Mouse (Mus musculus) cerebellum, postnatal 4 days (tissue): ENCODE results near the gene Katna1.
"Not testable (repeated sequence)": the region's sequence is repeated elsewhere in the genome, so short reads cannot be mapped to it uniquely, and the experiment has no call there.

Experiments
- DNase-seq, 2 experiments: peaks; one replicate each; pipeline ENCODE4 v3.0.0; 2022; ENCODE audit warnings: low spot score in 2 of 2, mixed read lengths in 1 of 2

The Katna1 gene

DNA sequence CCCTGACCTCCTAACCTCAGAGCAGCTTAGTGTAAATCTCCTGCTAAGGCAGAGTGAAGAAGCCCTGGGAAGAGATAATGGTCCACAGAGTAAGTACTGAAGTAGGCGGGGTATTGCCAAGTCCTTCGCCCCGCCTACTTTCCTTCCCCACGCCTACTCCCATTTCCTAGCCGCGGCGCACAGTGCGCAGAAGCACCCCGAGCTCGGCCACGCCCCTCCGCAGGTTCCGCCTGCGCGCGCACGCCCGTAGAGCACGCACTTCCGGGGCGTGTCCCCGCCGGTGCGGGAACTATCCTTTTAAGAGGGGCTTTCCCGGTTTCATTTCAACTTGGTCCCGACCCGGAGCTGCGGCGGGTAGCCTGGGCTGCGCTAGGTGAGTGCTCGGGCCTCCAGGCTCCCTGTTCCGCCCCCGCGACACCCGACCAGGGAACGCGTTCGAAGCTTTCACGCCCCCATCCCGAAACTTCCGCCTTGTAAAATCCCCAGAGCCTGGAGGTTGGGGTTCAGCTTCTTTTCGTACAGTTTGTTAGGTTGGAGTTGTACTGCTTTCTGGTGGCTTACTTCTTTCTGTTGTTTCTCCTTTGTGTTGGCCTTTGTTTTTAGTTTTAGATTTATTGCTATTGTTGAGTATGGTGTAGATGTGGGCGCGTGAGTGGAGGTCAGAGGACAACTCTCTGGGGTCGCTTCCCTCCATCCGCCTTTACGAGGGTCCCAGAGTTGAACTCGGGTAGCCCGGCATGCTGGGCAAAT lies at the start of gene Katna1:
Gene Katna1 (plus strand): TSS at position 250 of the 750 bp plus-strand sequence.
- DNase-seq: peak; percentile 77 to 88

DNA sequence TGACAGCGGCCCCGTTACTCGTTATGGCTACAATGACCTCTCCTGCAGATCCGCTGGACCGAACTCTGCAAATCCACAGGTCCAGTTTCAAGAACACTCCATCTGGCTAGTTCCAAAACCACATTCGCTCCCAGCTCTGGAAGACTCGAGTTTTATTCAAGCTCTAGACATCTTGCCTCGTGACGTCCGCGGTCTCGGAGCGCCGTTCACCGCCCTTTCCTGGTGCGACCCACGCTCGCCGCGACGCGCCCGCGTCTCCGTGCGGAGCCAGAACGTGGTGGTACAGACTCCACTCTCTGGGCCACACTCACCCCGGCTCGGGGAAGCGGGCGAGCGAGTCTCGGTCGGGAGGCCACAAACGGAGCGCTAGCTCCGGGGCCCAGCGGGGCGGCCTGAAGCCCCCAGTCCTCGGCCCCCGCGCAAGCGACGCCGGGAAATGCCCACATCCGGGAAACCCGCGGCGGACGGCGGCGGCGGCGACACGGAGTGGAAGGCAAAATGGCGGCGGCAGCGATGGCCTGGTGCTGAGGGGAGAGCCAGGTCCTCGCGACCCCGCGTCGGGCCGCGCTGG lies 45.0 kb upstream of the Katna1 start, which contains the start of the genes Pcmt1 and Lats1:
Gene Pcmt1 (minus strand): TSS at position 406 of the 571 bp plus-strand sequence.
Gene Lats1 (plus strand): TSS at position 484 of the 571 bp plus-strand sequence.
- peak; percentile 87 to 90 for DNase-seq

DNA sequence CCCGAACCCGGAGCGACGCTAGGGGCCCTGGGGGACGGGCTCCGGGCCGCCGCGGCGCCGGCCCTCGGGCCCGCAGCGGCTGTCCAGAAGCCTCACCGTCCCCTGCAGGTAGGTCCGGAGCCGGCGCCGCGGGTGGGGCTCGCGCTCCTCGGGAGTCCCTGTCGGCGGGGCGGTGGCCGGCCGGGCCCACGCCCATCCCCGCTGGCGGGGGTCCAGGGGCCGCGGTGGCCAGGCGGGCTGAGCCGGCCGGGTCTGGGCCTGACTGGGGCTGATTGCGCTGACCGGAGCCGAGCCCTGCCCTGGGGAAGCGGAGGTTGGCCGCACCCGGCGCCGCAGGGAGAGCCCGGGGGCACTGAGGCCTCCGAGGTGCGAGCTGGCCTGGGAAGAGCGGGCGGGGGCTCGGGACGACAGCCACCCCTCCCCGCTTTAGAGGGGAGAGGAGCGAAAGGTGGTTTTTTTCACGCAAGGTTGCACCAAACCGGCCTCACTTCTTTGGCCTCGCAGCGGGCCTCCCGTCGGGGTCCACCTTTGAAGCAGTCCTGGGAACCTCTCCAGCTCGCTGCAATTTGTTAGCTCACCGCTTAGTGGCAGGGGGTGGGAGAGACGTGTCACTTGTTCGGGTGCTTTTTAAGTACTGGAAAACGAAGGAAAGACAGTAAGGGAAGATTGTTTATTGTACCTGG lies 44.3 kb upstream of the Katna1 start:
- peak; percentile 35 to 68 for DNase-seq

DNA sequence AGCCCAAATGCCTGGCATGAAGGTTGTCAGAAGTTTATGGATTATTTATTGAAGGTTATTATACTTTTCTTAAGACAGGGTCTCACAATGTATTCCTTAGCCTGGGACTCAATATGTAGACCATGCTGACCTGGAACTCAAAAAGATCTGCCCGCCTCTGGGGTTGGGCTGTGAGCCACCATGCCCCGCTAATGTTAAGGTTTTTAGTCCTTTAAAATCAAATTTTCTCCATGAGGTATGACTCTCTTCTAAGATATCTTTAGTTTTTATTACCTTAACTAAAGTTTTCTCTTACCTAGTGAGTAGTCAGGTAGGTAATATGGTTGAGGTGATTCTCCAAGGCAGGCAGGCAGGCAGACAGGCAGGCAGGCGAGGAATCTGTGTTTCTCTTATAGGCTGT lies 43.6 kb upstream of the Katna1 start:
- no peak for DNase-seq

DNA sequence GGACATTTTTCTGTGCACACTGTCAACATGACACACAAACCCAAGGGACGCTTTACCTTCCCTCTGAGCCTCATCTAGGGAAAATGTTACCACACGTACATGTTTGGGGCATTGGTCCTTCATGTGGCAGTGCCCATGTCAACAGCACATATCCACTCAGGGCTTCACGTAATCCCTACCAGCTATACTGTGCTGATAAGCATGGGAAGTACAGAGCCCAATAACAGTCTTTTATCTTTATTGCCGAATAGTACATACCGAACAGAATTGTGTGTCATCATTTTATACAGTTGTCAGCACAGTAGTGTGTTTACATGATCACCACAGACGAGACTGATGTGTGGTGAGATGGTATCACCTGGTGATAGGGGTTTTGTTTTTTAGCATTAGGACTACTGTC lies 38.9 kb upstream of the Katna1 start:
- DNase-seq: no peak

DNA sequence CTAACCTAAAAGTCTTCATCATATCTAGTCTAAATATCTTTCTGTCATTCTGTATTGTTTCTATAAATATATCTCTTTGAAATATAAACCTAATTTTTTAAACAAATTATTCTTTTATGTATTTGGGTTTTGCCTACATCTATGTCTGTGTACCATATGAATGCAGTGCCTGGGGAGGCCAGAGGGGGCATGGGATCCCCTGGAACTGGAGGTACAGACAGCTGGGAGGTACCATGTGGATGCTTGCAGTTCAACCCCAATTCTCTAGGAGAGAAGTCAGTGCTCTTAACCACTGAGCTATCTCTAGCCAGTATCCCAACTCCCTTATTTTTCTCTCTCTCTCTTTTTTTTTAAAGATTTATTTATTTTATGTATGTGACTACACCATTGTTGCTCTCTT lies 30.5 kb upstream of the Katna1 start:
- no peak for DNase-seq

DNA sequence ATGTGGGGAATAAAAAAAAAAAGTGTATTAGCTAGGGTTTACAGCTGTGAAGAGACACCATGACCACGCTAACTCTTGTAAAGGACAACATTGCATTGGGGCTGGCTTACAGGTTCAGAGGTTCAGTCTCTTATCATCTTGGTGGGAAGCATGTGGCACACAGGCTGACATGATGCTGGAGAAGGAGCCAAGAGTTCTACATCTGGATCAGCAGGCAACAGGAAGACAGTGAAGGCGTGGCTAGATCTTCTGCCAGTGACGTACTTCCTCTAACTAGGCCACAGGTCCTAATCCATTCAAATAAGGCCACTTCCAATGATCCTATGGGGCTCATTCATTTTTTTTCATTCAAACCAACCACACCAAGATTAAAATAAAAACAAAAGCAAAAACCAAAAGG lies 25.7 kb upstream of the Katna1 start:
- DNase-seq: no peak

DNA sequence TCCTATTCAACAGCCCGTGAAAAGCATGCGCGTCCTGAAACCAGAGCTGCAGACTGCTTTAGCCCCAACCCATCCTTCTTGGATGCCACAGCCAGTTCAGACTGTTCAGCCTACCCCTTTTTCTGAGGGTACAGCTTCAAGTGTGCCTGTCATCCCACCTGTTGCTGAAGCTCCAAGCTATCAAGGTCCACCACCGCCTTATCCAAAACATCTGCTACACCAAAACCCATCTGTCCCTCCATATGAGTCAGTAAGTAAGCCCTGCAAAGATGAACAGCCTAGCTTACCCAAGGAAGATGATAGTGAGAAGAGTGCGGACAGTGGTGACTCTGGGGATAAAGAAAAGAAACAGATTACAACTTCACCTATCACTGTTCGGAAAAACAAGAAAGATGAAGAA lies 23.2 kb upstream of the Katna1 start:
- DNase-seq: no peak

DNA sequence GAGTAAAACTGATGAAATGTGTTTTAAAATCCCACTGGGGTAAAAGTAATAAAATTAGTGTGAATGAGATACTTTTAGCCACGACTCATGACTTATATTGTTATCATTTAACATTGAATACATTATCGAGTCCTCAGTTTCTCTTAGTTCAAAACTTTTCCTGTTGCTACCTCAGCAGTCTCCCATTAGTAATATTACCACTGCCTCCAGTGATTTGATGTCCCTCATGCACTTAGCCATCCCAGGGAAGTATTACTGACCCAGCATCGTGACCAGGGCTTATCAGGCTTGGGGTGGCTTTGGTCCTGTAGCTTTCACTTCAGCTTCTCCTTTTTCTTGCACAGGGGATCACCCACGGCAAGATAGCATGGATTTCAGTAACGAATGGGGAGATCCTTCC lies 15.7 kb upstream of the Katna1 start:
- DNase-seq: no peak

DNA sequence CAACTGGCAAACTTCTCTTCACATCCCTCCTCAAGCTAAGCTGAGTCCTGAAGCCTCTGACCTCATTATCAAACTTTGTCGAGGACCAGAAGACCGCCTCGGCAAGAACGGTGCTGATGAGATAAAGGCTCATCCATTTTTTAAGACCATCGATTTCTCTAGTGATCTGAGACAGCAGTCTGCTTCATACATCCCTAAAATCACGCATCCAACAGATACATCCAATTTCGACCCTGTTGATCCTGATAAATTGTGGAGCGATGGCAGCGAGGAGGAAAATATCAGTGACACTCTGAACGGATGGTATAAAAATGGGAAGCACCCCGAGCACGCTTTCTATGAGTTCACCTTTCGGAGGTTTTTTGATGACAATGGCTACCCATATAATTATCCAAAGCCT lies 13.3 kb upstream of the Katna1 start:
- no peak for DNase-seq

DNA sequence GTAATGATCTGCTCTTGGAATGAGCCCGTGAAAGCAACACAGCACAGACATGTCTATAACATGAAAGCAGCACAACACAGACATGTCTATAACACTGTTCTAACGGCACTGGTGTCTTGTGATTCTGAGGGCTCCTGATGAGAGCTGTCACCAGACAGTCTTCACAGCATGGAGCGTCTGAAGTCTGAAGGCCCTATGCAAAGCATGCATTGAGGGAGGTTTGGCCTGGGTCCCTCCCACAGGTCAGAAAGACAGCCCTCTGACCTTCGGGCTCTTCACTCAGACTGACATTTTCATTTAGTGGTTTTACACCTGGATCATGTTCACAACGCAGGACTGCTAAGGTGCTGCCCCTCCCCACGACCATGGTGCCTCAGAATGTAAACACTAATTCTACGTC lies 10.7 kb upstream of the Katna1 start:
- no peak for DNase-seq

DNA sequence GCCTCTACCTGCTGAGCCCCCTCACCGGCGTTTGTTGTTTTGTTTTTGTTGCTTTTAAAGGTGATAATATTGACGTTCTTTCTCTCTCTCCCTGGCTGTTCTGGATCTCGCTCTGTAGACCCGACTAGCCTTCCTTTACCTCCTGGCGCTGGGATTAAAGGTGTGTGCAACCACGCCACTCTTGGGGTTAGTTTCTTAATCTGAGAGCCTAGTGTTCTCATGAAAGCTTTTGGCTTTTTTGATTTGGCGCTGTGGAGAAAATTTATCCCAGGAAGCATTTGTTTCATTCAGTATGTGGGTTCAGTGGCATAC lies 657 bp downstream of the Katna1 start:
- no peak for DNase-seq

DNA sequence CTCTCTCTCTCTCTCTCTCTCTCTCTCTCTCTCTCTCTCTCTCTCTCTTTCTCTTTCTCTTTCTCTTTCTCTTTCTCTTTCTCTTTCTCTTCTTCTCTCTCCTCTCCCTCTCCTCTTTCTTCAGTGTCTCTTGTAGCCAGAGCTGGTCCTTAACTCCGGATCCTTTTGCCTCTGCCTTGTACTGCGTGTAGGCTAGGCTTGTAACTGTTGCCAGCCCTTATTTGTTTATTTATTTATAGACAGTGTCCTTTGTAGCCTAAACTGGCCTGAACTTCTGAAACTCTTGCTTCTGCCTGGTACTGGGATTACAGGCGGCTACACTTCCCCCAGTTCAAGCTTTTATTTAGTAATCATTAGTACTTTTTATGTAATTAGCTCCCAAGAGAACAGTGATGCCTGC lies 1.2 kb downstream of the Katna1 start:
- no peak for DNase-seq

DNA sequence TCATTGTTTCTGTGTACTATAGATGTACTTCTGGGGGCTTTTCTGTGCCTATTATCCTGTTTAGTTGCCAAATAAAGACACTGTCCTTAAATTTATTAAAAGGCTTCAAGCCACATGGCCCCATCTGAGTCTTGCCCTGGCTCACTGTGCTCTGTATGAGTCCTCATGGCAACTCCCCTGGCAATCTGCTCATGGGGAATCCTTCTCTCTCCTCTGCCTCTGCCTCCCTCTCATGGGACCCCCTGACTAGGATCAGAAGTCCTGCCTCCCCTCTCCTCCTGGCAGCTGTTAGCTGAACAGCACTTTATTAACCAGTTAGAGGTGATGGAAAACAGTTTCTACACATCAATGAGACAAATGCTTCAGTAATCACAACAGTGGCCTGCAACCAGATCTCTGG lies 5.8 kb downstream of the Katna1 start:
- DNase-seq: no peak

DNA sequence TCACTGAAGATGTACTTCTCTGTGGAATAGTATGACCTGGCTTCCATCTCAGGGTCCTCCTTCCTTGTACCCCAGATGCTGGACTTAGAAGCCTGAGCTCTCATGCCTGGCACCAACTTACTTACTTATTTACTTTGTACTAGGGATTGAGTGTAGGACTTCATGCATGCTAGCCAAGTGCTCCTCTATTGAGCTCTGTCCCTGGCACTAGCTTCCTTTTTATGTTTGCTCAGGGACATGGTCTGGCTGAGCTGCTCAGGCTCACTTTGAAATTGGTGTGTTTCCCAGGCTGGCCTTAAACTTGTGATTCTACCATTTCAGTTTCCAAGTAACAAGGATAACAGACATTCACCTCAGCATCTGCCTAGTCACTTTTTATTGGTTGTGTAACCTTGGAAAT lies 11.3 kb downstream of the Katna1 start:
- no peak for DNase-seq

DNA sequence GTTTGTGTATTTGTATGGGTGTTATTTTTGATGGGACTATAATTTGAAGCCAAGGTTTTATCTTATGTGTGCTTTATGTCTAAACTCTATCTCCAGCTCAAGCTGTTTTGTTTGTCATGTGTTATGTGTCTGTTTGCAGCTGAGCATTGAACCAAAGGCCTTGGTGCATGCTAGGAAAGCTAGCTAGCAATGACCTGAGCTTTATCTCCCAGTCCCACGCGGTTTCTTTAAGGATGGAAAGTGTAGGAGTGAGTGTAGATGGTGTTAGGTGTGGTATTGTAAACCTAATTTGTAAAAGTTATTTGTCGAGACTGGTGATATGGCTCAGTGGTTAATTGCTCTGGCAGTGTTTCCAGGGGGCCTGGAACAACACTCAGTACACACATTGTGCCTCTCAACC lies 12.1 kb downstream of the Katna1 start:
- DNase-seq: no peak

DNA sequence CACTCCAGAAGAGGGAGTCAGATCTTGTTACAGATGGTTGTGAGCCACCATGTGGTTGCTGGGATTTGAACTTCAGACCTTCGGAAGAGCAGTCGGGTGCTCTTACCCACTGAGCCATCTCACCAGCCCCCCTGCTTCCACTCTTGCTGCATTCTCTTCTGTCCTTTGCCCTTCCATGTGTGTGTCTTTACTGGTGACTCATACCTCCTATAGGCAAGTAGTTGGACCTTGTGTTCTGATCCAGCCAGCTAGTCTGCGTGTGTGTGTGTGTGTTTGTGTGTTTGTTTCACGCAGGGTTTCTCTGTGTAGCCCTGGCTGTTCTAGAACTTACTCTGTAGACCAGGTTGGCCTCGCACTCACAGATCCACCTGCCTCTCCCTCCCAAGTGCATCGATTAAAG lies 19.7 kb downstream of the Katna1 start:
- DNase-seq: not testable (repeated sequence)

DNA sequence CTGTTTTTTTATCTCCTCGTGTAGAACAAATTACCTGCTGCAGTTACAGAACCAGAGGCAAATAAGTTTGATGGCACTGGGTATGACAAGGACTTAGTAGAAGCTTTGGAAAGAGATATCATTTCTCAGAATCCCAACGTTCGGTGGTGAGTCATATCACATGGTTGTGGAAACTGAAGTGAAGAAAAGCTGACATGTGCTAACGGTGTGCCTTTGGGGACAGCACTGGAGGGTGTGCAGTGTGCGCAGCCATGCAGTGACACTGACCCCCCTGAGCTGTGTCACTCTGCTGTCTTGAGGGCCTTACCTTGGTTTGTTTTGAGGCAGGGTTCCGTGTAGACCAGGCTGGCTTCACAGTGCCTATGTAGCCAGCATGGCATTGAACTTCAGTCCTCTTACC lies 23.0 kb downstream of the Katna1 start:
- DNase-seq: no peak

DNA sequence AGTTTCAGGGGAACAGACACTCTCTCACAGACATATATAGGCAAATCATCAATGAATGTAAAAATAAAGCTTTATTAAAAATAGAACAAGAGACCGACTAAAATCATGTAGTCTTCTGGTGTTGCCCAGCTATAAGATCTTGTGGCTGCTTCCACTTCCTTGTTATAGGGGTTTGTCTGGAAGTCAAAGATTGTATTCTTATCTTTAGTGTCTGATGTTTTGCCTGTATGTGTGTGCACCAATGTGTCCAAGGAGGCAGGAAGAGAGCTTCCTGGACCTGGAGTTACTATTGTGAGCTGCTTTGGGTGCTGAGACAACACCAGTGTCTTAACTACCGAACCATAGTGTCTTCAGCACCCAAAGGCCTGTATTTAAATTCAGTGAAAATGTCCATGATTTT lies 31.7 kb downstream of the Katna1 start:
- DNase-seq: no peak

DNA sequence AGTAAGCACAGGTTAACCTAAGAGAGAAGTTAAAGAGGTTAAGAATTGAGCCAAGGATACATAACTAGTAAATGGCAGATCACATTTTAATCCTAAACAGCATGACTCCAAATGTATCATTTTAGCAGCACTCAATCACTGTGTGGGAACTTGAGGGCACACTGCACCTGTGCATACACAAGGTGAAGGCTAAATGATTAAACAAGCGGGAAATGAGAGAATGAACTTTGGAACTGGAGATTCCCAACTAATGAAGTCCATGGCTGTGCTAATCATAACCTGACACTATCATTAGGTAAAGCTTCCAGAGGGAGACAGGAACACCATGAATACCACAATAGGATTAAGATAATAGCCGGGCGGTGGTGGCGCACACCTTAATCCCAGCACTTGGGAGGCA lies 46.5 kb downstream of the Katna1 start:
- no peak for DNase-seq

DNA sequence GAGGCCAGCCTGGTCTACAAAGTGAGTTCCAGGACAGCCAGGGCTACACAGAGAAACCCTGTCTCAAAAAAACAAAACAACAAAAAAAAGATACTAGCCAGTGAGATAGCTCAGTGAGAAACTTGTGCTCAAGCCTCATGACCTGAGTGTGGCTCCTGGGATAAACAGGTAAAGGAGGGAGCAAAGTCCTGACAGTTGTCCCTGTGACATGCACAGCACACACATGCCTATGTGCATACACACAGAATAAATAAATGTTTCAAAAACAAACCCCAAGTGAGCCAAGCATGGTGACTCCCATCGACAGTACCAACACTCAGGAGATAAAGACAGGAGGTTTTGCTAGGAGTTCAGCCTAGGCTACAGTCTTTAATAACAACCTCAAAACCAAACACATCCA lies 47.0 kb downstream of the Katna1 start:
- DNase-seq: no peak

DNA sequence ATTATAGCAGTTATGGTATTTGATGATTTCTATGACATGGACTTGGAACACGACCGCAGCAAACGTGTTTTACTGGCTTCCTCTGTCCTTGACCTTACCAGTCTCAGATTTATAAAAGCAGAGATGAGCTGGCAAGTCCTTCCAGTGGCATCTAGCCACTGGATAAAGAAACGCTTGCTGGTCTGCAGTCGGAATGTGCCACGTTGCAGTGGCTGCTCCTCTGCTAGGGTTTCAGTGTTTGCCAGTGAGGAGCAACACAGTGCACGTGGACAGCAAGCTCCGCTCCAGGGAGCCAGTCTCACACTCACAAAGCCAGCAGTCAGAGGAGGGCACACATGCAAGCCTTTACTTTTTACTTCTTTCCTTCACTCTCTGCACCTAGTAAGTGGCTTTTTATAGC lies 49.6 kb downstream of the Katna1 start:
- no peak for DNase-seq

DNA sequence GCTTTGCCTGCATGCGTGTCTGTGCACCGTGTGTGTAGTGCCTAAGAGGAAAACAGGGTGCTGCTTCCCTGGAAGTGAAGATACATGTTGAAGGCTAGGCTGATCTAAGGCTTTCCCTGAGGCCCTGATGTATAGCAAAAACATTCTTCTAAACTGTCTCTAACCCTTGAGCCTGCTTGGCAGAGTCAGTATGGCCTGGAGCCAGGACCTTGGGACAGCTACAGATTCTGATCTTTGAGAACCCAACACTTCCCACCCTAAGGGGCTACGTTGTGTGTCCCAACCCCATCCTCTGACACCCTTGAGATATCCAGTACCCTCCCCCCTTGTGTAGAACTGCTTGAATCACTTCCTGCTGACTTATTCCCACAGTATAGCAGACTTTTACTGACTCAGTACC lies 52.6 kb downstream of the Katna1 start:
- DNase-seq: no peak
